Mouse (Mus musculus) midbrain, embryonic 13.5 days (tissue): ENCODE data around the gene Ica1l. TPM values are rescaled to one million over a fixed set of nuclear protein-coding genes. Genes with fewer than 3 reads are reported as not detected.
A peak's percentile ranks its signal among the peaks of the same experiment; 100 is the strongest.
"Not testable (repeated sequence)": the region's sequence is repeated elsewhere in the genome, so short reads cannot be mapped to it uniquely, and the experiment has no call there.

Source experiments
- ATAC-seq: fragments of 200-750 bp; cut with Nextera tagmentation; 2 replicates; pipeline ENCODE4 v1.8.0; 2017; ENCODE audit warnings: mild to moderate bottlenecking, moderate TSS enrichment, moderate library complexity
- H3K27ac ChIP-seq: fragments of 300-500 bp; sonication (generic); 2 replicates; pipeline ENCODE4 v1.5.1; 2015; ENCODE audit warnings: inconsistent platforms, mild to moderate bottlenecking, moderate library complexity
- H3K27me3 ChIP-seq: fragments of 300-500 bp; sonication (generic); 2 replicates; pipeline ENCODE4 v1.6.1; 2015; ENCODE audit warnings: mild to moderate bottlenecking, inconsistent platforms
- H3K36me3 ChIP-seq: fragments of 300-500 bp; sonication (generic); 2 replicates; pipeline ENCODE4 v1.6.1; 2015; ENCODE audit warnings: mild to moderate bottlenecking, inconsistent platforms
- H3K4me1 ChIP-seq: fragments of 300-500 bp; sonication (generic); replicated peaks from 2 replicates; pipeline ENCODE4 v1.6.1; 2015; ENCODE audit warnings: inconsistent platforms
- H3K4me2 ChIP-seq: fragments of 300-500 bp; sonication (generic); replicated peaks from 2 replicates; pipeline ENCODE4 v1.6.1; 2015; ENCODE audit warnings: moderate library complexity, mild to moderate bottlenecking, inconsistent platforms
- H3K4me3 ChIP-seq: fragments of 300-500 bp; sonication (generic); replicated peaks from 2 replicates; pipeline ENCODE4 v1.5.1; 2015; ENCODE audit warnings: mild to moderate bottlenecking, inconsistent platforms
- H3K9ac ChIP-seq: fragments of 300-500 bp; sonication (generic); replicated peaks from 2 replicates; pipeline ENCODE4 v1.6.1; 2015; ENCODE audit warnings: mild to moderate bottlenecking, inconsistent platforms
- H3K9me3 ChIP-seq: fragments of 300-500 bp; sonication (generic); 2 replicates; pipeline ENCODE4 v1.6.1; 2016; ENCODE audit warnings: mild to moderate bottlenecking, inconsistent platforms
- WGBS: fragments of 180-500 bp; shearing (Covaris S2); methylation state at CpG from one replicate; pipeline ENCODE4 v1.1.7; 2015; 5-methylcytosine and 5-hydroxymethylcytosine counted together
- polyA plus RNA-seq: library from polyadenylated mRNA; unstranded; fragments of >200 nt; fragmentation: Nextera tagmentation; extraction: Ambion mirVana; gene quantifications from 2 replicates; pipeline ENCODE4 v1.2.1, GENCODE M21; 2015

Ica1l gene
- polyA plus RNA-seq: 19.7 and 20.2 TPM in 2 replicates

- H3K4me1 ChIP-seq: no peaks in the 10 kb centered on the region
- H3K9me3 ChIP-seq: no peaks in the 10 kb centered on the region
- peak within 1 kb of the TSS; percentile 84 for H3K4me2 ChIP-seq
- ATAC-seq: peak; percentile 96
- H3K27me3 ChIP-seq: peaks cover 15% of the 10 kb centered on the region
- WGBS: under 1% methylated on average over 78 of the region's 99 CpGs
- peak within 1 kb of the TSS; percentile 75 for H3K27ac ChIP-seq
- no peaks in the 10 kb centered on the region for H3K36me3 ChIP-seq
- peak within 1 kb of the TSS; percentile 83 for H3K9ac ChIP-seq
- H3K4me3 ChIP-seq: peak within 1 kb of the TSS; percentile 75
Observed at GRCm38 (mm10) chr1:60042796-60043469, at the start of gene Ica1l. Ica1l (minus strand) TSS chr1:60043184.

- H3K4me1 ChIP-seq: no peaks in the 10 kb centered on the region
- no peaks in the 10 kb centered on the region for H3K9me3 ChIP-seq
- H3K27me3 ChIP-seq: no peaks in the 10 kb centered on the region
- H3K36me3 ChIP-seq: peaks cover 37% of the 10 kb centered on the region
- H3K4me3 ChIP-seq: no peak overlapping the region
- H3K4me2 ChIP-seq: no peak overlapping the region
- no peak overlapping the region for H3K27ac ChIP-seq
- ATAC-seq: no peak
- no peak overlapping the region for H3K9ac ChIP-seq
- 86% methylated on average over 6 of the region's 6 CpGs for WGBS
Observed at GRCm38 (mm10) chr1:60076411-60076810, 33.4 kb upstream of the Ica1l start.

- no peaks in the 10 kb centered on the region for H3K9me3 ChIP-seq
- no peaks in the 10 kb centered on the region for H3K27me3 ChIP-seq
- 88% methylated on average over 3 of the region's 3 CpGs for WGBS
- no peak overlapping the region for H3K4me3 ChIP-seq
- no peak overlapping the region for H3K4me2 ChIP-seq
- H3K9ac ChIP-seq: no peak overlapping the region
- no peaks in the 10 kb centered on the region for H3K4me1 ChIP-seq
- peaks cover 34% of the 10 kb centered on the region for H3K36me3 ChIP-seq
- H3K27ac ChIP-seq: no peak overlapping the region
- ATAC-seq: no peak
Observed at GRCm38 (mm10) chr1:60075590-60075989, 32.6 kb upstream of the Ica1l start.

- H3K27me3 ChIP-seq: no peaks in the 10 kb centered on the region
- H3K9ac ChIP-seq: no peak overlapping the region
- no peak overlapping the region for H3K4me2 ChIP-seq
- WGBS: 88% methylated on average over 2 of the region's 2 CpGs
- H3K9me3 ChIP-seq: no peaks in the 10 kb centered on the region
- no peaks in the 10 kb centered on the region for H3K4me1 ChIP-seq
- H3K4me3 ChIP-seq: no peak overlapping the region
- ATAC-seq: no peak
- no peak overlapping the region for H3K27ac ChIP-seq
- H3K36me3 ChIP-seq: peaks cover 29% of the 10 kb centered on the region
Observed at GRCm38 (mm10) chr1:60074935-60075334, 32.0 kb upstream of the Ica1l start.

- not testable (repeated sequence) for H3K9ac ChIP-seq, H3K4me3 ChIP-seq, H3K27me3 ChIP-seq, H3K36me3 ChIP-seq, H3K4me1 ChIP-seq, ATAC-seq, H3K9me3 ChIP-seq, H3K27ac ChIP-seq, H3K4me2 ChIP-seq
Observed at GRCm38 (mm10) chr1:60070725-60071124, 27.7 kb upstream of the Ica1l start.

- Histone ChIP-seq H3K36me3 (no peaks in the 10 kb centered on the region), H3K4me2 (no peak overlapping the region), H3K9ac (no peak overlapping the region), H3K4me3 (no peak overlapping the region), H3K27ac (no peak overlapping the region), H3K9me3 (no peaks in the 10 kb centered on the region), H3K27me3 (no peaks in the 10 kb centered on the region), H3K4me1 (no peaks in the 10 kb centered on the region)
- 87% methylated on average over 3 of the region's 3 CpGs for WGBS
- no peak for ATAC-seq
Observed at GRCm38 (mm10) chr1:60056310-60056709, 13.3 kb upstream of the Ica1l start.

- Histone ChIP-seq H3K4me2 (no peak overlapping the region), H3K27ac (no peak overlapping the region), H3K9ac (no peak overlapping the region), H3K36me3 (no peaks in the 10 kb centered on the region), H3K4me3 (no peak overlapping the region), H3K4me1 (no peaks in the 10 kb centered on the region), H3K9me3 (no peaks in the 10 kb centered on the region), H3K27me3 (no peaks in the 10 kb centered on the region)
- ATAC-seq: no peak
- WGBS: 45% methylated on average over 3 of the region's 3 CpGs
Observed at GRCm38 (mm10) chr1:60054659-60055058, 11.7 kb upstream of the Ica1l start.

GRCm38 (mm10) chr1:60047481-60047880, 4.5 kb upstream of the Ica1l start:
- H3K27ac ChIP-seq, H3K9me3 ChIP-seq, H3K9ac ChIP-seq, H3K4me2 ChIP-seq, ATAC-seq, H3K4me1 ChIP-seq, H3K27me3 ChIP-seq, H3K4me3 ChIP-seq, H3K36me3 ChIP-seq: not testable (repeated sequence)
- WGBS: 96% methylated on average over 5 of the region's 5 CpGs

GRCm38 (mm10) chr1:60044595-60044994, 1.6 kb upstream of the Ica1l start:
- Histone ChIP-seq H3K36me3 (no peaks in the 10 kb centered on the region), H3K4me3 (no peak overlapping the region), H3K4me1 (no peaks in the 10 kb centered on the region), H3K9ac (no peak overlapping the region), H3K27me3 (peaks cover 15% of the 10 kb centered on the region), H3K27ac (no peak overlapping the region), H3K4me2 (no peak overlapping the region), H3K9me3 (no peaks in the 10 kb centered on the region)
- 84% methylated on average over 1 of the region's 1 CpGs for WGBS
- ATAC-seq: no peak

- no peaks in the 10 kb centered on the region for H3K36me3 ChIP-seq
- H3K4me3 ChIP-seq: peak overlapping the region; percentile 75
- H3K9me3 ChIP-seq: no peaks in the 10 kb centered on the region
- H3K27me3 ChIP-seq: peaks cover 15% of the 10 kb centered on the region
- no peaks in the 10 kb centered on the region for H3K4me1 ChIP-seq
- peak overlapping the region; percentile 83 for H3K9ac ChIP-seq
- no peak for ATAC-seq
- H3K4me2 ChIP-seq: peak overlapping the region; percentile 84
- peak overlapping the region; percentile 75 for H3K27ac ChIP-seq
- WGBS: 2% methylated on average over 19 of the region's 19 CpGs
Observed at GRCm38 (mm10) chr1:60042398-60042795, 587 bp downstream of the Ica1l start.

GRCm38 (mm10) chr1:60035044-60035443, 7.9 kb downstream of the Ica1l start:
- H3K4me3 ChIP-seq: no peak overlapping the region
- no peaks in the 10 kb centered on the region for H3K36me3 ChIP-seq
- H3K9me3 ChIP-seq: no peaks in the 10 kb centered on the region
- H3K4me1 ChIP-seq: no peaks in the 10 kb centered on the region
- no peaks in the 10 kb centered on the region for H3K27me3 ChIP-seq
- no peak overlapping the region for H3K9ac ChIP-seq
- 93% methylated on average over 2 of the region's 2 CpGs for WGBS
- no peak for ATAC-seq
- H3K27ac ChIP-seq: no peak overlapping the region
- no peak overlapping the region for H3K4me2 ChIP-seq

- ATAC-seq: no peak
- H3K4me1 ChIP-seq: no peaks in the 10 kb centered on the region
- no peaks in the 10 kb centered on the region for H3K27me3 ChIP-seq
- no peak overlapping the region for H3K9ac ChIP-seq
- no peaks in the 10 kb centered on the region for H3K36me3 ChIP-seq
- H3K9me3 ChIP-seq: no peaks in the 10 kb centered on the region
- no peak overlapping the region for H3K27ac ChIP-seq
- 85% methylated on average over 1 of the region's 1 CpGs for WGBS
- H3K4me2 ChIP-seq: no peak overlapping the region
- H3K4me3 ChIP-seq: no peak overlapping the region
Observed at GRCm38 (mm10) chr1:60017031-60017469, 25.9 kb downstream of the Ica1l start.

- no peaks in the 10 kb centered on the region for H3K36me3 ChIP-seq
- H3K4me2 ChIP-seq: no peak overlapping the region
- H3K27me3 ChIP-seq: no peaks in the 10 kb centered on the region
- no peak overlapping the region for H3K9ac ChIP-seq
- no peaks in the 10 kb centered on the region for H3K4me1 ChIP-seq
- 82% methylated on average over 5 of the region's 5 CpGs for WGBS
- no peak overlapping the region for H3K4me3 ChIP-seq
- no peak overlapping the region for H3K27ac ChIP-seq
- no peak for ATAC-seq
- no peaks in the 10 kb centered on the region for H3K9me3 ChIP-seq
Observed at GRCm38 (mm10) chr1:60016136-60016611, 26.8 kb downstream of the Ica1l start.
